In genomic region chr9:100654104-100654503, GRCm38 (mm10) we compare ENCODE assay signal across 29 mouse cellular contexts. TPM values are rescaled to one million over a fixed set of nuclear protein-coding genes. Genes with fewer than 3 reads are reported as not detected.
A peak's percentile ranks its signal among the peaks of the same experiment; 100 is the strongest.
DNase-seq lines count a peak whose midpoint lies in the region; ATAC-seq and TF ChIP-seq lines count a peak whose summit lies in the region.
"Had no signal": no experiment of that assay in that cellular context is flagged by ENCODE, and none has a peak within 500 bp of the region (broad histone marks: within the 10 kb centered on the region; RNA-seq: fewer than 3 reads in every experiment).

No protein-coding gene starts in this region.

- no peak overlapping the region for H3K4me2 ChIP-seq in lung, embryonic 14.5 days
- H3K4me2 ChIP-seq in stomach, postnatal 0 days (replicated peaks; ENCODE audit: low read depth) = no peak overlapping the region
- H3K4me2 ChIP-seq: forebrain, embryonic 15.5 days; hindbrain, embryonic 13.5 days; lung, embryonic 15.5 days; midbrain, embryonic 12.5 days; neural tube, embryonic 12.5 days had no signal

- H3K27me3 ChIP-seq in lung, embryonic 14.5 days (ENCODE audit: insufficient read depth, low read length) = no peaks in the 10 kb centered on the region
- no peaks in the 10 kb centered on the region for H3K27me3 ChIP-seq in stomach, postnatal 0 days (ENCODE audit: control insufficient read depth, insufficient read depth, low read length)
- H3K27me3 ChIP-seq: forebrain, embryonic 15.5 days; hindbrain, embryonic 13.5 days; lung, embryonic 15.5 days; megakaryocyte, embryonic 14.5 days; midbrain, embryonic 12.5 days; neural tube, embryonic 12.5 days had no signal

- 67% methylated on average over 3 of the region's 3 CpGs for WGBS in lung, embryonic 14.5 days
- WGBS in stomach, postnatal 0 days = 39% methylated on average over 3 of the region's 3 CpGs

- H3K27ac ChIP-seq in lung, embryonic 14.5 days (ENCODE audit: low read depth) = no peak overlapping the region
- no peak overlapping the region for H3K27ac ChIP-seq in stomach, postnatal 0 days (replicated peaks)
- H3K27ac ChIP-seq: forebrain, embryonic 15.5 days; heart, adult 2 months; hindbrain, embryonic 13.5 days; kidney, postnatal 0 days; liver, embryonic 14.5 days; lung, embryonic 15.5 days; midbrain, embryonic 12.5 days; neural tube, embryonic 12.5 days had no signal

- TF ChIP-seq POLR2A in brain, embryonic 14.5 days (IDR thresholded peaks at IDR 0.05; ENCODE audit: borderline replicate concordance, extremely low read depth, insufficient read depth, insufficient read length, poor library complexity, severe bottlenecking) = no peak

- no peak for TF ChIP-seq CTCF in lung, embryonic 14.5 days (IDR thresholded peaks at IDR 0.05; ENCODE audit: low read depth)
- TF ChIP-seq CTCF in brain, embryonic 14.5 days (IDR thresholded peaks at IDR 0.05; ENCODE audit: borderline replicate concordance, extremely low read depth, insufficient read depth, insufficient read length) = no peak
- no peak for TF ChIP-seq CTCF in stomach, postnatal 0 days (IDR thresholded peaks at IDR 0.05; ENCODE audit: low read depth)

- H3K4me3 ChIP-seq in lung, embryonic 14.5 days (ENCODE audit: low read depth, low read length) = no peak overlapping the region
- no peak overlapping the region for H3K4me3 ChIP-seq in stomach, postnatal 0 days (ENCODE audit: low read depth, low read length)
- H3K4me3 ChIP-seq: forebrain, embryonic 15.5 days; heart, adult 2 months; hindbrain, embryonic 13.5 days; lung, embryonic 15.5 days; megakaryocyte, embryonic 14.5 days; midbrain, embryonic 12.5 days; myocyte; neural tube, embryonic 12.5 days had no signal

- no peak for ATAC-seq in lung, embryonic 14.5 days (ENCODE audit: insufficient read depth)
- peak; percentile 82 for ATAC-seq in stomach, postnatal 0 days (ENCODE audit: low FRiP score, low TSS enrichment)
- no peak for ATAC-seq in megakaryocyte progenitor cell, adult 5-6 weeks (replicated peaks; ENCODE audit: poor library complexity)
- ATAC-seq: forebrain, embryonic 15.5 days had no signal

- H3K9ac ChIP-seq in lung, embryonic 14.5 days = no peak overlapping the region
- no peak overlapping the region for H3K9ac ChIP-seq in stomach, postnatal 0 days (ENCODE audit: low read length)
- H3K9ac ChIP-seq: forebrain, embryonic 15.5 days; hindbrain, embryonic 13.5 days; liver, embryonic 14.5 days; lung, embryonic 15.5 days; midbrain, embryonic 12.5 days; neural tube, embryonic 12.5 days had no signal

- peak; percentile 68 for DNase-seq in heart, adult 11 months
- no peak for DNase-seq in heart, postnatal 4 days
- peak; percentile 31 for DNase-seq in lung, embryonic 14.5 days
- DNase-seq in lung, postnatal 4 days = no peak
- peak; percentile 37 for DNase-seq in brain, embryonic 14.5 days (ENCODE audit: low read depth)
- DNase-seq in stomach, postnatal 0 days (ENCODE audit: low spot score) = peak; percentile 29
- DNase-seq: adrenal gland, postnatal 25 days; cerebellum, adult 18-20 months; gastrocnemius, postnatal 25 days; heart, adult 2 months; heart, postnatal 36 days; kidney, adult 18-20 months; kidney, postnatal 4 days; layer of hippocampus, postnatal 36 days; liver; right cerebral cortex, adult 18-20 months; spleen, adult 18-20 months; thymus, adult 2 months; thymus, postnatal 36 days had no signal

- H3K9me3 ChIP-seq in lung, embryonic 14.5 days (ENCODE audit: low read depth, low read length) = no peaks in the 10 kb centered on the region
- no peaks in the 10 kb centered on the region for H3K9me3 ChIP-seq in stomach, postnatal 0 days (ENCODE audit: control insufficient read depth, low read length)
- H3K9me3 ChIP-seq: forebrain, embryonic 15.5 days; hindbrain, embryonic 13.5 days; lung, embryonic 15.5 days; megakaryocyte, embryonic 14.5 days; midbrain, embryonic 12.5 days; neural tube, embryonic 12.5 days had no signal

- TF ChIP-seq EP300 in stomach, postnatal 0 days (optimal IDR thresholded peaks at IDR 0.05) = no peak

- no peaks in the 10 kb centered on the region for H3K36me3 ChIP-seq in lung, embryonic 14.5 days (ENCODE audit: insufficient read depth)
- H3K36me3 ChIP-seq in stomach, postnatal 0 days (ENCODE audit: control insufficient read depth, insufficient read depth, low read length) = no peaks in the 10 kb centered on the region
- H3K36me3 ChIP-seq: forebrain, embryonic 15.5 days; hindbrain, embryonic 13.5 days; lung, embryonic 15.5 days; midbrain, embryonic 12.5 days; neural tube, embryonic 12.5 days had no signal

- no peaks in the 10 kb centered on the region for H3K4me1 ChIP-seq in lung, embryonic 14.5 days (ENCODE audit: insufficient read depth)
- no peaks in the 10 kb centered on the region for H3K4me1 ChIP-seq in stomach, postnatal 0 days (replicated peaks; ENCODE audit: control insufficient read depth, insufficient read depth)
- H3K4me1 ChIP-seq: hindbrain, embryonic 13.5 days; lung, embryonic 15.5 days; midbrain, embryonic 12.5 days; neural tube, embryonic 12.5 days had no signal

RNA-seq across cellular contexts. Expression of gene Stag1, which starts 56.5 kb away (rescaled TPM):
- 10 to 100 TPM; 52.3 to 56.4 TPM for total RNA-seq in heart, postnatal 4 days (2021)
- 48.4 and 57.5 TPM in 2 replicates for polyA plus RNA-seq in lung, embryonic 14.5 days (2014; fragmentation: Nextera tagmentation; extraction: Ambion mirVana)
- 24.1 and 31.6 TPM in 2 replicates for polyA plus RNA-seq in brain, embryonic 14.5 days (2012; rRNA removed)
- polyA plus RNA-seq in stomach, postnatal 0 days (2015; fragmentation: Nextera tagmentation; extraction: Ambion mirVana) = 15.7 and 25.0 TPM in 2 replicates
- total RNA-seq in megakaryocyte progenitor cell, adult 5-6 weeks (2015) = 79.6 and 82.5 TPM in 2 replicates
- 77.6 and 99.3 TPM in 2 replicates for total RNA-seq in megakaryocyte progenitor cell, adult 5-6 weeks (2017)

Comparison
In these comparisons a context has a peak if more than half of its experiments do, and no peak if none do; other contexts are left out.
1. DNase-seq: peak in heart, adult 11 months (single experiment), lung, embryonic 14.5 days (single experiment), brain, embryonic 14.5 days (single experiment) and stomach, postnatal 0 days (single experiment); none in heart, postnatal 4 days (single experiment) and lung, postnatal 4 days (0 of 2).